Mouse (Mus musculus) limb, embryonic 14.5 days (tissue): ENCODE data around the gene Rer1. TPM values are rescaled to one million over a fixed set of nuclear protein-coding genes. Genes with fewer than 3 reads are reported as not detected.

ENCODE experiments used
- ATAC-seq: fragments of 200-750 bp; cut with Nextera tagmentation; 2 replicates; pipeline ENCODE4 v1.8.0; 2017; ENCODE audit warnings: low read depth, moderate number of reproducible peaks, moderate TSS enrichment; ENCODE audit not compliant: low FRiP score
- DNase-seq: peaks from one replicate; pipeline ENCODE4 v3.0.0-alpha.2; 2015; ENCODE audit warnings: low spot score
- H3K27ac ChIP-seq: fragments of 300-500 bp; sonication (generic); replicated peaks from 2 replicates; pipeline ENCODE4 v1.5.1; 2014; ENCODE audit warnings: low read depth, mild to moderate bottlenecking, low read length, moderate library complexity, mixed read lengths
- H3K27me3 ChIP-seq: fragments of 300-500 bp; sonication (generic); 2 replicates; pipeline ENCODE4 v1.6.1; 2014; ENCODE audit warnings: low read length, mixed read lengths; ENCODE audit not compliant: control insufficient read depth, insufficient read depth
- H3K36me3 ChIP-seq: fragments of 300-500 bp; sonication (generic); 2 replicates; pipeline ENCODE4 v1.6.1; 2014; ENCODE audit warnings: mild to moderate bottlenecking, low read length, moderate library complexity, mixed read lengths; ENCODE audit not compliant: control insufficient read depth, insufficient read depth
- H3K4me1 ChIP-seq: fragments of 300-500 bp; sonication (generic); 2 replicates; pipeline ENCODE4 v1.6.1; 2014; ENCODE audit warnings: antibody characterized with exemption, low read length, mixed read lengths; ENCODE audit not compliant: control insufficient read depth, insufficient read depth
- H3K4me2 ChIP-seq: fragments of 300-500 bp; sonication (generic); replicated peaks from 2 replicates; pipeline ENCODE4 v1.6.1; 2014; ENCODE audit warnings: low read depth, mild to moderate bottlenecking, low read length, moderate library complexity; ENCODE audit not compliant: severe bottlenecking
- H3K4me3 ChIP-seq: fragments of 300-500 bp; sonication (generic); replicated peaks from 2 replicates; pipeline ENCODE4 v1.5.1; 2014; ENCODE audit warnings: low read length
- H3K9ac ChIP-seq: fragments of 300-500 bp; sonication (generic); 2 replicates; pipeline ENCODE4 v1.6.1; 2014; ENCODE audit warnings: mild to moderate bottlenecking, low read depth, low read length, moderate library complexity; ENCODE audit not compliant: severe bottlenecking
- H3K9me3 ChIP-seq: fragments of 300-500 bp; sonication (generic); 2 replicates; pipeline ENCODE4 v1.6.1; 2016; ENCODE audit warnings: low read length; ENCODE audit not compliant: control insufficient read depth
- POLR2A ChIP-seq: fragments of 200-500 bp; IDR thresholded peaks from 2 replicates; pipeline ENCODE4 v1.8.0; 2012; ENCODE audit warnings: inconsistent platforms, mild to moderate bottlenecking, moderate library complexity, borderline replicate concordance; ENCODE audit not compliant: insufficient read depth, insufficient read length; ENCODE audit errors: extremely low read depth
- WGBS: fragments of 180-500 bp; shearing (Covaris S2); extraction: QIAGEN DNeasy Blood & Tissue Kit; methylation state at CpG from one replicate; pipeline ENCODE4 v1.1.7; 2014; 5-methylcytosine and 5-hydroxymethylcytosine counted together
- polyA plus RNA-seq, 2 experiments: library from polyadenylated mRNA; depleted of rRNA in 1 of 2; stranded (reverse) in 1 of 2; unstranded in 1 of 2; fragments of >200 nt; fragmentation: Nextera tagmentation in 1 of 2; extraction: Ambion mirVana in 1 of 2; gene quantifications; 2 replicates each; pipeline versions ENCODE4 v1.2.1 to v1.2.3; 2012 to 2014

Rer1 gene
- polyA plus RNA-seq, 2 experiments = 129 to 175 TPM

DNA sequence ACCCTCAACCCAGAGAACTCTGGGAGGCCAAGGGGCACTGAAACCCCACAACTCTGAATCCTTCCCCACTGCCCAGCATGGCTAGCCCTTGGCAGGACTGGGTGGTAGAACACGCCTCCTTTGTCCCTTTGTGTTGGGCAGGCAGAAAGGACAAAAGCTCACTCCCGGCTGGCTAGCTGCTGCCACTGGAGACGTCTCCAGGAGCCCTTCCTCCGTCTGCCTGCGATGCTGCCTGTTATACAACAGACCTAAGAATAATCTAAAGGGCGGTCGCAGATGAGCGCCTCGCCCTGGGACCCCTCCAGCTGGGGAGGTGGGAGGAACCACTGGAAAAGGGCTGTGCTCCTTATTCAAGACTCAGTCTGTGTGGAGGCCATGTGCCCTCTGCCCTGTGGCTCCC is 46.0 kb downstream of the Rer1 start:
- H3K4me2 ChIP-seq = no peak overlapping the region
- no peak overlapping the region for H3K9ac ChIP-seq
- WGBS = 65% methylated on average over 9 of the region's 9 CpGs
- H3K36me3 ChIP-seq = no peaks in the 10 kb centered on the region
- no peak for TF ChIP-seq POLR2A
- no peaks in the 10 kb centered on the region for H3K4me1 ChIP-seq
- no peaks in the 10 kb centered on the region for H3K9me3 ChIP-seq
- DNase-seq (no peak), ATAC-seq (no peak)
- no peak overlapping the region for H3K27ac ChIP-seq
- H3K4me3 ChIP-seq = no peak overlapping the region
- H3K27me3 ChIP-seq = peaks cover 51% of the 10 kb centered on the region

GRCm38 (mm10) chr4:155034787-155035186 is 51.4 kb downstream of the Rer1 start:
- WGBS = 61% methylated on average over 13 of the region's 13 CpGs
- Histone ChIP-seq H3K27me3 (no peaks in the 10 kb centered on the region), H3K4me2 (no peak overlapping the region), H3K9me3 (no peaks in the 10 kb centered on the region), H3K27ac (no peak overlapping the region), H3K36me3 (no peaks in the 10 kb centered on the region), H3K9ac (no peak overlapping the region), H3K4me3 (no peak overlapping the region), H3K4me1 (no peaks in the 10 kb centered on the region)
- ATAC-seq = no peak
- TF ChIP-seq POLR2A = no peak
- no peak for DNase-seq

DNA sequence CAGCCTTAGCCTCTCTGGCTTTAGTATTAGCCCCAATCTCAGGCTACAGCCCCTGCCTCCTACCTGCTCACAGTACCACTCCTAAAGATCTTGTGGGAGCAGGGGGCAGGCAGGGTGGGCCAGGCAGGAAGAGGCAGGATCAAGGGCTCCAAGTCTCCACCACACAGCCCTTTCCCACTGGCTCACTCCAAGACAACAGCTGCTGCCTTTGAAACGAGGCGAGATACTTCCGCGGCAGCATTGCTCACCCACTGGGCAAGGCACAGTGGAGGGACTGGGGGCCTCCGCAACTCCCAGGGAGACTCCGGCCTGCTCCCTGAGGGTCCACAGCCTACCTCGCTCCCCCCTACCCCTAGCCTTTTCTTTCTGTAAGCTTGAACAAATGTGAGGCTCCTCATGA is 52.0 kb downstream of the Rer1 start:
- Histone ChIP-seq H3K27ac (no peak overlapping the region), H3K4me2 (no peak overlapping the region), H3K9ac (no peak overlapping the region), H3K4me3 (no peak overlapping the region), H3K36me3 (no peaks in the 10 kb centered on the region), H3K9me3 (no peaks in the 10 kb centered on the region), H3K27me3 (no peaks in the 10 kb centered on the region), H3K4me1 (no peaks in the 10 kb centered on the region)
- no peak for DNase-seq
- ATAC-seq = no peak
- WGBS = 32% methylated on average over 7 of the region's 7 CpGs
- TF ChIP-seq POLR2A = no peak

- Histone ChIP-seq H3K27ac (no peak overlapping the region), H3K27me3 (no peaks in the 10 kb centered on the region), H3K4me3 (no peak overlapping the region), H3K4me2 (no peak overlapping the region), H3K4me1 (no peaks in the 10 kb centered on the region), H3K36me3 (no peaks in the 10 kb centered on the region), H3K9me3 (no peaks in the 10 kb centered on the region), H3K9ac (no peak overlapping the region)
- TF ChIP-seq POLR2A = no peak
- DNase-seq = no peak
- ATAC-seq = no peak
- 42% methylated on average over 6 of the region's 6 CpGs for WGBS
These were observed 53.1 kb downstream of the Rer1 start for GRCm38 (mm10) chr4:155033115-155033514.

DNA sequence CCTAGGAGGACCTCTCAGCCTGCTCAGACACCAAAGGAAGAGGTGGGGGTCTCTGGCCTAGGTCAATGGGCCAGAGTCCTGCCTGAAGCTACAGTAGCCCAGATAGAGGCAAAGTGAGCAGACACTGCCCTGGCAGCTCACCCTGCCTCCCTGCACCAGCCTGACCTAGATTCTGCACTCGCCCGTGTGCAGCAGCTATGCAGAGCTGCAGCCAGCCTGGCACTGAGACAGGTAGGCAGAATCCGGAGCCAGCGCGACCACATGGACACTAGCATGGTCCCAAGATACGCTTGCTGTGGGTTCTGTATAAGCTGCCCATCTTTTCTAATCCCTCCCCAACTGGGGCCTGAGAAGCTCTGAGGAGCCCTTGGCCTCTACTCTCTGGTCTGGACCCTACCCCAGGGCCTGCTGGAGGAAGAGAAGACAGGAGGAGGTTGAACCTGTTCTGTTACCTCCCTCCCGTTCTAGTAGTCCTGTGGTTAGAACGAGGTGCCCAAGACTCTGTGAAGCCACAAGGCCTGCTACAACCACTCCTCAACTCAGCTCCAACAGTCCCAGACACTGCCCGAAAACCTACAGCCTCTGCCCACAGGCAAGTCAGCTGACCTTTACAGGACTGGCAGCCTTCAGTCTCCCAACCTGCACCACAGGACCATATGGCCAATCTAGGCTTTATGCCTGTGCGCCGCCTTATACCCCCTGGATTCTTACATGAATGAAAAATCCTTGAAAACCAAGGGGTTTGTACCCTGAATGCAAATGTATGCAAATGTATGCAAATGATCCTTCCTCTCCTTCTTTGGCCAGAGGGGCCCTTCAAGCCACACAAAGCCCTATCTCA is 61.8 kb downstream of the Rer1 start:
- Histone ChIP-seq H3K36me3 (no peaks in the 10 kb centered on the region), H3K4me1 (peaks cover 4% of the 10 kb centered on the region; the same call in 1 of the 2 replicates), H3K27me3 (no peaks in the 10 kb centered on the region), H3K4me3 (no peak overlapping the region), H3K9me3 (no peaks in the 10 kb centered on the region), H3K4me2 (no peak overlapping the region), H3K27ac (no peak overlapping the region), H3K9ac (no peak overlapping the region)
- no peak for ATAC-seq
- WGBS = 84% methylated on average over 11 of the region's 11 CpGs
- no peak for TF ChIP-seq POLR2A
- no peak for DNase-seq

Other genes with a start within 250 kb of the Rer1 start
- 0.09 and 0.13 TPM in 2 replicates for gene Ttc34, start 248.9 kb downstream of the Rer1 start, polyA plus RNA-seq (2012; rRNA removed)
- 0.06 and 0.10 TPM in 2 replicates for gene Ttc34, start 248.9 kb downstream of the Rer1 start, polyA plus RNA-seq (2014; fragmentation: Nextera tagmentation; extraction: Ambion mirVana)
- 0.11 and 0.15 TPM in 2 replicates for gene Mmel1, start 216.8 kb downstream of the Rer1 start, polyA plus RNA-seq (2012; rRNA removed)
- 0.10 TPM in 1 of 2 replicates, not detected in the other for gene Mmel1, start 216.8 kb downstream of the Rer1 start, polyA plus RNA-seq (2014; fragmentation: Nextera tagmentation; extraction: Ambion mirVana)
- 24.3 and 33.6 TPM in 2 replicates for gene Fam213b, start 187.2 kb downstream of the Rer1 start, polyA plus RNA-seq (2012; rRNA removed)
- 48.0 and 51.8 TPM in 2 replicates for gene Fam213b, start 187.2 kb downstream of the Rer1 start, polyA plus RNA-seq (2014; fragmentation: Nextera tagmentation; extraction: Ambion mirVana)
- gene Tnfrsf14, start 157.8 kb downstream of the Rer1 start, polyA plus RNA-seq (2012; rRNA removed) = 4.1 and 5.8 TPM in 2 replicates
- gene Tnfrsf14, start 157.8 kb downstream of the Rer1 start, polyA plus RNA-seq (2014; fragmentation: Nextera tagmentation; extraction: Ambion mirVana) = 0.87 and 0.99 TPM in 2 replicates
- 0.60 and 1.6 TPM in 2 replicates for gene Hes5, start 125.5 kb downstream of the Rer1 start, polyA plus RNA-seq (2012; rRNA removed)
- gene Hes5, start 125.5 kb downstream of the Rer1 start, polyA plus RNA-seq (2014; fragmentation: Nextera tagmentation; extraction: Ambion mirVana) = 0.30 and 0.77 TPM in 2 replicates
- gene Pank4, start 122.3 kb downstream of the Rer1 start, polyA plus RNA-seq (2012; rRNA removed) = 76.3 and 86.2 TPM in 2 replicates
- gene Pank4, start 122.3 kb downstream of the Rer1 start, polyA plus RNA-seq (2014; fragmentation: Nextera tagmentation; extraction: Ambion mirVana) = 36.9 and 43.9 TPM in 2 replicates
- gene Plch2, start 29.6 kb downstream of the Rer1 start, polyA plus RNA-seq (2012; rRNA removed) = 11.4 and 15.1 TPM in 2 replicates
- gene Plch2, start 29.6 kb downstream of the Rer1 start, polyA plus RNA-seq (2014; fragmentation: Nextera tagmentation; extraction: Ambion mirVana) = 9.9 and 10.6 TPM in 2 replicates
- 24.4 and 28.0 TPM in 2 replicates for gene Pex10, start 19.4 kb downstream of the Rer1 start, polyA plus RNA-seq (2012; rRNA removed)
- 6.7 and 9.0 TPM in 2 replicates for gene Pex10, start 19.4 kb downstream of the Rer1 start, polyA plus RNA-seq (2014; fragmentation: Nextera tagmentation; extraction: Ambion mirVana)
- 6.5 and 7.9 TPM in 2 replicates for gene Morn1, start 195 bp upstream of the Rer1 start, polyA plus RNA-seq (2012; rRNA removed)
- 4.5 and 4.7 TPM in 2 replicates for gene Morn1, start 195 bp upstream of the Rer1 start, polyA plus RNA-seq (2014; fragmentation: Nextera tagmentation; extraction: Ambion mirVana)
- gene Ski, start 136.2 kb upstream of the Rer1 start, polyA plus RNA-seq (2012; rRNA removed) = 88.7 and 109 TPM in 2 replicates
- 44.0 and 47.5 TPM in 2 replicates for gene Ski, start 136.2 kb upstream of the Rer1 start, polyA plus RNA-seq (2014; fragmentation: Nextera tagmentation; extraction: Ambion mirVana)
- 64.6 and 85.1 TPM in 2 replicates for gene Faap20, start 163.4 kb upstream of the Rer1 start, polyA plus RNA-seq (2012; rRNA removed)
- 72.5 and 84.8 TPM in 2 replicates for gene Faap20, start 163.4 kb upstream of the Rer1 start, polyA plus RNA-seq (2014; fragmentation: Nextera tagmentation; extraction: Ambion mirVana)